Mouse (Mus musculus) right cerebral cortex, postnatal 25 days (tissue): Measurements from ENCODE around the gene 9430097D07Rik.
A peak's percentile ranks its signal among the peaks of the same experiment; 100 is the strongest.

Source experiments
- DNase-seq: peaks from one replicate; pipeline ENCODE4 v3.0.0; 2022

9430097D07Rik gene

GRCm38 (mm10) chr2:32575586-32576160, at the start of gene 9430097D07Rik:
Gene 9430097D07Rik, minus strand, starts transcription at chr2:32575684.
- peak; percentile 75 for DNase-seq

- DNase-seq: no peak
Measured at GRCm38 (mm10) chr2:32624111-32624748, 48.7 kb upstream of the 9430097D07Rik start.

- no peak for DNase-seq
Measured at GRCm38 (mm10) chr2:32621517-32621859, 46.0 kb upstream of the 9430097D07Rik start, which contains the start of gene Ak1. Gene Ak1, plus strand, starts transcription at chr2:32621758.

- DNase-seq: no peak
Measured at GRCm38 (mm10) chr2:32620682-32621516, 45.4 kb upstream of the 9430097D07Rik start.

GRCm38 (mm10) chr2:32618051-32618450, 42.6 kb upstream of the 9430097D07Rik start:
- DNase-seq: no peak

- DNase-seq: no peak
Measured at GRCm38 (mm10) chr2:32617601-32618000, 42.1 kb upstream of the 9430097D07Rik start.

GRCm38 (mm10) chr2:32617109-32617508, 41.6 kb upstream of the 9430097D07Rik start:
- DNase-seq: no peak

- DNase-seq: no peak
Measured at GRCm38 (mm10) chr2:32612274-32612673, 36.8 kb upstream of the 9430097D07Rik start.

GRCm38 (mm10) chr2:32610610-32611229, 35.2 kb upstream of the 9430097D07Rik start:
- peak; percentile 60 for DNase-seq

GRCm38 (mm10) chr2:32608778-32609435, 33.4 kb upstream of the 9430097D07Rik start:
- DNase-seq: no peak

GRCm38 (mm10) chr2:32608141-32608777, 32.8 kb upstream of the 9430097D07Rik start:
- peak; percentile 44 for DNase-seq

- DNase-seq: peak; percentile 41
Measured at GRCm38 (mm10) chr2:32607262-32607947, 31.9 kb upstream of the 9430097D07Rik start.

- DNase-seq: peak; percentile 88
Measured at GRCm38 (mm10) chr2:32606161-32607142, 31.0 kb upstream of the 9430097D07Rik start.

- DNase-seq: no peak
Measured at GRCm38 (mm10) chr2:32604631-32605030, 29.1 kb upstream of the 9430097D07Rik start.

GRCm38 (mm10) chr2:32602600-32603054, 27.1 kb upstream of the 9430097D07Rik start:
- DNase-seq: peak; percentile 85

GRCm38 (mm10) chr2:32601417-32602065, 26.1 kb upstream of the 9430097D07Rik start:
- no peak for DNase-seq

GRCm38 (mm10) chr2:32599409-32599808, 23.9 kb upstream of the 9430097D07Rik start, which contains the start of gene St6galnac6:
Gene St6galnac6, plus strand, starts transcription at chr2:32599709.
- no peak for DNase-seq

GRCm38 (mm10) chr2:32598506-32598905, 23.0 kb upstream of the 9430097D07Rik start:
- no peak for DNase-seq

- no peak for DNase-seq
Measured at GRCm38 (mm10) chr2:32597699-32598098, 22.2 kb upstream of the 9430097D07Rik start.

GRCm38 (mm10) chr2:32597248-32597647, 21.8 kb upstream of the 9430097D07Rik start:
- DNase-seq: no peak
